Mouse (Mus musculus) stomach, postnatal 0 days (tissue): ENCODE measurements at regions not wholly inside any gene's neighbourhood (a gene's known extent, or its start where the extent isn't known, plus 50 kb on each side); places are given as distances from the start of the nearest gene placed in this dataset.

Experiments
- ATAC-seq: fragments of 200-750 bp; cut with Nextera tagmentation; 2 replicates; pipeline ENCODE4 v1.8.0; 2017; ENCODE audit not compliant: low FRiP score, low TSS enrichment
- DNase-seq: peaks from one replicate; pipeline ENCODE4 v3.0.0-alpha.2; 2016; ENCODE audit warnings: low spot score
- H3K27ac ChIP-seq: fragments of 300-500 bp; sonication (generic); replicated peaks from 2 replicates; pipeline ENCODE4 v1.5.1; 2014; ENCODE audit warnings: mild to moderate bottlenecking, control low read depth
- H3K27me3 ChIP-seq: fragments of 300-500 bp; sonication (generic); 2 replicates; pipeline ENCODE4 v1.6.1; 2014; ENCODE audit warnings: low read length; ENCODE audit not compliant: control insufficient read depth, insufficient read depth
- H3K36me3 ChIP-seq: fragments of 300-500 bp; sonication (generic); 2 replicates; pipeline ENCODE4 v1.6.1; 2014; ENCODE audit warnings: low read length, mixed read lengths; ENCODE audit not compliant: control insufficient read depth, insufficient read depth
- H3K4me1 ChIP-seq: fragments of 300-500 bp; sonication (generic); replicated peaks from 2 replicates; pipeline ENCODE4 v1.6.1; 2014; ENCODE audit warnings: antibody characterized with exemption; ENCODE audit not compliant: control insufficient read depth, insufficient read depth
- H3K4me2 ChIP-seq: fragments of 300-500 bp; sonication (generic); replicated peaks from 2 replicates; pipeline ENCODE4 v1.6.1; 2014; ENCODE audit warnings: low read depth, mild to moderate bottlenecking, control low read depth, moderate library complexity
- H3K4me3 ChIP-seq: fragments of 300-500 bp; sonication (generic); 2 replicates; pipeline ENCODE4 v1.5.1; 2014; ENCODE audit warnings: low read depth, low read length, control low read depth
- H3K9ac ChIP-seq: fragments of 300-500 bp; sonication (generic); 2 replicates; pipeline ENCODE4 v1.6.1; 2014; ENCODE audit warnings: mild to moderate bottlenecking, low read length, control low read depth, mixed read lengths
- H3K9me3 ChIP-seq: fragments of 300-500 bp; sonication (generic); 2 replicates; pipeline ENCODE4 v1.6.1; 2016; ENCODE audit warnings: low read length; ENCODE audit not compliant: control insufficient read depth
- CTCF ChIP-seq: IDR thresholded peaks from 2 replicates; pipeline ENCODE4 v1.5.1; 2016; ENCODE audit warnings: antibody characterized with exemption, low read depth, mild to moderate bottlenecking, moderate library complexity
- EP300 ChIP-seq: optimal IDR thresholded peaks from 2 replicates; pipeline ENCODE3; 2016; ENCODE audit warnings: antibody characterized with exemption
- WGBS: fragments of 180-500 bp; shearing (Covaris S2); extraction: QIAGEN DNeasy Blood & Tissue Kit; methylation state at CpG from one replicate; pipeline ENCODE4 v1.1.7; 2014; 5-methylcytosine and 5-hydroxymethylcytosine counted together

DNA sequence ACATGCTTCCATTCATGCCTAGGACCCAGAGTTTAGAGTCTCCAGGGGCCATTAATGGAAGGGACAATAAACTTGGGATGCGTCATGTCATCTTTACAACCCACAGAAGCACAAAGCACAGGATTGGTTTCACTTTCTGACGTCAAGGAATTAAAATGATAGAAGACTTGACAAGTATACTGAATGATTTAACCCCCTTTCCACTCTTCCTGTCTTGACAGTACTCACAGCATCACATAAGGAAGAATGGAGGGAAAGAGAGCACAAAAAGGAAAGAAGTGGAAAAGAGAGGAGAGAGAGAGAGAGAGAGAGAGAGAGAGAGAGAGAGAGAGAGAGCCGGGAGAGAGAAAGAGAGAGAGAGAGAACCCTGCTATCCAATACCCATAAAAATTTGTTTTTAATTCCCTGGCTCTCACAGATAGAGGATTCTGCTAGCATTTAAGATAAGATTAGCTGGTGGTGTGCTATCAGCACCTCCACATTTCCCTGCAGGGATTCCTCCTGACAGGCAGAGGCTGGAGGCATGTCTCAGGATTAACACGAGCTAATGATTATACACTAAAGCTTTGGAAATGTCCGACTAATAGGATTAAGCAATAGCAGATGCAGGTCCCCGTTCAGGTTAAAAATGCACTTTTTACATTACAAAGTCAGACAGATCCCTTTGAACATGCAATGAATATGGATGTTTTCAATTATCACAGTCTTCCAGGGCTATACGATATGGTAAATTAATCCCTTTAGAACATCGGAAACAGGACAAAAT, 210.2 kb downstream of the Olfr1505 start:
- H3K4me3 ChIP-seq: no peak overlapping the region
- WGBS: 27% methylated on average over 7 of the region's 8 CpGs
- H3K4me1 ChIP-seq: no peaks in the 10 kb centered on the region
- no peaks in the 10 kb centered on the region for H3K27me3 ChIP-seq
- TF ChIP-seq CTCF: no peak
- no peak for TF ChIP-seq EP300
- no peak overlapping the region for H3K27ac ChIP-seq
- ATAC-seq (no peak), DNase-seq (no peak)
- no peak overlapping the region for H3K9ac ChIP-seq
- no peaks in the 10 kb centered on the region for H3K36me3 ChIP-seq
- no peaks in the 10 kb centered on the region for H3K9me3 ChIP-seq
- H3K4me2 ChIP-seq: no peak overlapping the region

DNA sequence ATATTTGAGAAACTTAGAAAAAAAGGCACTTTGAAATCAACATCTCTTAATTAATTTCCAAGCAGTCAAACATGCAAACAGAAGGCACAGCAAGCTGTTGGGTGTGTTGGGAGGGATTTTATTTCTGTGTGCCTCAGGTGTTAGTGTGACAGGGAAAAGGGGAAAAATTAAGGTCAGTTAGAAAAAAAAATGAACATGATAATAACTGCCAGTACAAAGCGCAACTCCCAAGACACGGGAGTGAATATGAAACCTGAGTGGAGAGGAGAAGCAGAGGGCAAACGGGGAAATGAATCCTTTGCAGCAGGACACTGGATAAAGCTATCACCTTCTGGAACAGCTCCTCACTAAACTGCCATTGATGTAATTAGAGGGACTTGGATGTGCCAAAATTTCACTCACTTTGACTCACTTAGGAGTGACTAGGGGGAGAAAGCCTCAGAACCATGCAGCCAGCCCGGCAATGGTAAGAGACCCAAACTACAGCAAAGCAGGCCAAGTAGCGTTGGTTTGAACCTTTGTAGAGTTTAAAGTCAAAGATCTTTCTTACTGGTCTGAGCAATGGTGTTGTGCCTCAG, 211.0 kb downstream of the Olfr1505 start:
- 53% methylated on average over 5 of the region's 5 CpGs for WGBS
- H3K4me3 ChIP-seq: no peak overlapping the region
- H3K27me3 ChIP-seq: no peaks in the 10 kb centered on the region
- H3K36me3 ChIP-seq: no peaks in the 10 kb centered on the region
- no peak overlapping the region for H3K4me2 ChIP-seq
- DNase-seq (no peak), ATAC-seq (no peak)
- no peak for TF ChIP-seq CTCF
- no peak for TF ChIP-seq EP300
- H3K27ac ChIP-seq: no peak overlapping the region
- H3K4me1 ChIP-seq: no peaks in the 10 kb centered on the region
- H3K9ac ChIP-seq: no peak overlapping the region
- no peaks in the 10 kb centered on the region for H3K9me3 ChIP-seq

DNA sequence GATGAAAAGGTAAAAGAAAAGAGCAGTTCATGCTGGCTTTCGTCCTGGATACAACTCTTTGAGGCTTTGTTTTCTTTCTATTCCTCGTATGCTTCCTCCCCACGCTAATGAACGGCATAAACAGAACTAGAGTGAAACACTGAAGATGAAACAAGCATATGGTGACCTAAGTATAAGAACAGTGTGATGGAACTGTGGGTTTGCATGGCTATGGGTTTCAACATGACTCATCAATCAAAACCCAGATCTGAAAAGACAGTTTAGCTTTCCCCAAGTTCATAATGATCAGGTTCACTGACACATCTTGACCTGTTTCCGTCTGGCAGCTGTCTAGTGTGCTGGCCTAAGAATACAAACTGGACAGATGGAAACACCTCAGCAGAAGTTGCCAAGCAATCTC, 211.7 kb downstream of the Olfr1505 start:
- 64% methylated on average over 5 of the region's 5 CpGs for WGBS
- Histone ChIP-seq H3K9me3 (no peaks in the 10 kb centered on the region), H3K4me2 (no peak overlapping the region), H3K27me3 (no peaks in the 10 kb centered on the region), H3K4me1 (no peaks in the 10 kb centered on the region), H3K4me3 (no peak overlapping the region), H3K36me3 (no peaks in the 10 kb centered on the region), H3K9ac (no peak overlapping the region), H3K27ac (no peak overlapping the region)
- DNase-seq (no peak), ATAC-seq (no peak)
- TF ChIP-seq EP300 (no peak), CTCF (no peak)

- Histone ChIP-seq H3K27me3 (no peaks in the 10 kb centered on the region), H3K4me3 (no peak overlapping the region), H3K36me3 (no peaks in the 10 kb centered on the region), H3K4me1 (no peaks in the 10 kb centered on the region), H3K9me3 (no peaks in the 10 kb centered on the region), H3K4me2 (no peak overlapping the region), H3K9ac (no peak overlapping the region), H3K27ac (no peak overlapping the region)
- no peak for ATAC-seq
- TF ChIP-seq CTCF (no peak), EP300 (no peak)
- WGBS: 60% methylated on average over 8 of the region's 8 CpGs
- no peak for DNase-seq
Measured at GRCm38 (mm10) chr19:14128397-14129209, 215.3 kb downstream of the Olfr1505 start.

DNA sequence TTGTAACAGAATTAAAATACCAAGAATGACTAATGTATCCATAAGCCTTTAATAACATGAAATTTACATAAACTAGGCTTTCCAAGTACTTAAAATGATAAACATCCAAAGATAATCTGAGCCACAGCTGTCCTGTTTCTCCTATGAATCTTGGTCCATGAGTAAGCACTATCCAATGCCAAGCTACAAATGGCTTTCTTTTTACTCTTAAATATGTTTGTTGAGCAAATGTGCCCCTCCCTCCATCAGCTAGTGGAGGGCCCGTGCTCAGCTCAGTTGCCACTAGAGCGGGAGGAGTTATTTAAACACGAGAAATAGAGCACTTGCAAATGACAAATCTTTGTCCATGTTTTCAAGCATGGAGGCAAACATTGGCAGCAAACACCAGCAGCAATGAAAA, 247.9 kb downstream of the Olfr1505 start:
- Histone ChIP-seq H3K27ac (no peak overlapping the region), H3K9me3 (no peaks in the 10 kb centered on the region), H3K27me3 (no peaks in the 10 kb centered on the region), H3K36me3 (no peaks in the 10 kb centered on the region), H3K4me2 (no peak overlapping the region), H3K4me1 (no peaks in the 10 kb centered on the region), H3K9ac (no peak overlapping the region), H3K4me3 (no peak overlapping the region)
- 6% methylated on average over 3 of the region's 3 CpGs for WGBS
- no peak for DNase-seq
- ATAC-seq: no peak; the same call in 1 of the 2 replicates
- TF ChIP-seq EP300: no peak
- no peak for TF ChIP-seq CTCF

GRCm38 (mm10) chr19:14162773-14163172, 249.4 kb downstream of the Olfr1505 start:
- no peaks in the 10 kb centered on the region for H3K9me3 ChIP-seq
- ATAC-seq (no peak), DNase-seq (no peak)
- TF ChIP-seq EP300: no peak
- no peak for TF ChIP-seq CTCF
- no peak overlapping the region for H3K4me3 ChIP-seq
- no peaks in the 10 kb centered on the region for H3K36me3 ChIP-seq
- WGBS: 44% methylated on average over 4 of the region's 4 CpGs
- H3K27ac ChIP-seq: no peak overlapping the region
- no peaks in the 10 kb centered on the region for H3K4me1 ChIP-seq
- H3K27me3 ChIP-seq: no peaks in the 10 kb centered on the region
- no peak overlapping the region for H3K4me2 ChIP-seq
- no peak overlapping the region for H3K9ac ChIP-seq
